Mouse (Mus musculus) E14TG2a.4 (cell line): ENCODE measurements around the gene Leng9.

Source experiments
- CTCF ChIP-seq: conservative IDR thresholded peaks from 2 replicates; pipeline ENCODE4 v1.5.1; 2014; ENCODE audit warnings: low read length
- POU5F1 ChIP-seq: IDR thresholded peaks from 2 replicates; pipeline ENCODE4 v1.6.1; 2014; ENCODE audit warnings: low read length, borderline replicate concordance

GRCm38 (mm10) chr7:4125306-4125705 is 24.9 kb downstream of the Leng9 start:
- peak; percentile 21 for TF ChIP-seq CTCF
- no peak for TF ChIP-seq POU5F1
